Mouse (Mus musculus) cerebellum, adult (tissue): ENCODE data around the gene Serac1.
"Not testable (repeated sequence)": the region's sequence is repeated elsewhere in the genome, so short reads cannot be mapped to it uniquely, and the experiment has no call there.

Experiments
- ATAC-seq: cut with Nextera tagmentation; 2 replicates; pipeline ENCODE4 v1.9.2; 2017; ENCODE audit warnings: mild to moderate bottlenecking, moderate library complexity, mixed read lengths; ENCODE audit not compliant: insufficient number of reproducible peaks, low FRiP score, low TSS enrichment

Serac1 gene

DNA sequence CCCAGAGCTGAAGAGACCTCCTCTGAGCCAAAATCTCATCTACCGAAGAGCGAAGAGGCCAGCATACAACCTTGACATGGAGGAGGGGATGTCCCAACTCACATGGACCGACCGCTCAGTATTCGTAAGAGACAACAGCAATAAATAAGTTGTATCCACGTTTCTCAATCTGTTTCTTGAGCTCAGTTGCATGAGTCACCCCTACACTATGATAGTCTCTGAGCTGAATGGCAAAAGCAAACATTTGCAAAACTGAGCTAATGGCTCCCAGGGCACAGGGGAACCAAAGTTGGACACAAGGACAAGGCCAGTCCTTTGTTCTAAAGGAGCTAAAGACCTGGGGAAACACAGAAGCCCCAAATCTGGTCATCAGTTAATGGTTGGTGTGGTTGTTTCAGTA lies 9.7 kb downstream of the Serac1 start:
- no peak for ATAC-seq

DNA sequence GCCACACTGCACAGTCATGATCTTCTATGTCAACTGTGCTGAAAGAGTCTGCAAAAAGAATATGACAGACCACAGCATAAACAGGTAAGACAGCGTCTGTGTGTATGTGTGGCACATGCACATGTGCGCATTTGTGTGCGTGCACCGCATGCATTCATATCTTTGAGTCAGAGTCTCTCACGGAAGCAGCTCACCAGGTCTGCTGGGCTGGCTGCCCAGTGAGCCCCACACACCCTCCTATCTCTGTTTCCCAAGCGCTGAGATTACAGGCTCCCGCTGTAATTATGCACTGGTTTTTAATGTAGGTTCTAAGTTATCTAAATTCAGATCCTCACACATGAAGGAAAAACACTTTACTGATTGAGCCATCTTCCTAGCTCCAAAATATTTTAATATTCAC lies 11.9 kb downstream of the Serac1 start:
- no peak for ATAC-seq

DNA sequence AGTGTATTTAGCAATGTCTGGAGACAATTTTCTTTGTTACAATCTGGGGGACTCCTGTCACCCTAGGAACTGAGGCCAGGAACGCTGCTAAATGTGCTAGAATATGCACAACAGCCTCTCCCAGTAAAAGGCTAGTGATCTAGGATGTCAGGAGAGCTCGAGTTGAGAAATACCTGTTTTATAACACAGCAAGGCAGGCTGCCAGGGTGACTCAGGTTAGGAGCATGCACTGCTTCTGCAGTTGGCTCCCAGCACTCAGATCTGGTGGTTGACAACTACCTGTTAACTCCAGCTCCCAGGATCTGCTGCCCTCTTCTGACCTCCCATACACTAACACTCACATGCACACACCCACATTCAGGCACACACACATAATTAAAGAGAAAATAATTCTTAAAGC lies 13.5 kb downstream of the Serac1 start:
- no peak for ATAC-seq

DNA sequence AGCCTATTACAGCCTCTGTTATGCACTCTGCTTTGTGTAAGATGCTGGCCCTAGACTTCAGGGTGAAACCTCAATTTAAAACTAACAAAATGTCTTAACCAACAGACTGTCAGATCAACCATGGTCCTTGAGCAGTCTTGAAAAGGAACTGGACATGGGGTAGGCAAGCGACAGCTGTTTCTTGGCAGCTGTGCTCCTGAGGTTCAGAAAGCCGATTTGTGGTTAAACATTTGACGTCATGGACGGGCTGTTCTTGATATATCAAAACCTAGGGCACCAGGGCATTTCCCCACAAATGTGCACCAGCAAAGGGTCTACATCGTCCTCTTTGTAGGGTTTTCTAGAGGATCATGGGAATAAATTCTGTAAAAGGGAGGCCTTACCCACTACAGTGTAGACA lies 16.0 kb downstream of the Serac1 start:
- no peak for ATAC-seq

- no peak for ATAC-seq
Measured at GRCm38 (mm10) chr17:6062793-6063192, 16.7 kb downstream of the Serac1 start.

- ATAC-seq, result no peak
Measured at GRCm38 (mm10) chr17:6054934-6055355, 24.6 kb downstream of the Serac1 start.

DNA sequence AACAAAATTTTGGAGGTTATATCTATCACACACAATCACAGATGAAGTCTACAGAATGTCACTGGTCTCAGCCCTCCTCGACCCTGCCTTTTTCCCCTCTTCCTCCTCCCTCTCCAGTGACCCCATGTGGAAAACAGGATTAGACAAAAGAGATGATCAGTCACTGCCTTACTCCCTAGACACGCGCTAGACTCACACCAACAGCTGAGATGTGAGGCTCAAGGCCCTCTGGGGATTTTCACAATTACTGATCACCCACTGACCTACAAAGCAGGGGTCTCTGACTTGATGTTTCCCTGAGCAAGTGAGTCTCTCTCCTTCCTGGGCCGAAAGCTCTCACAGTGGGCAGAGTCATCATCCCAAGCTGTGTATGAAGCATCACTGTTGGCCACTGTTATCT lies 26.7 kb downstream of the Serac1 start:
- no peak for ATAC-seq

GRCm38 (mm10) chr17:6037507-6037906 lies 42.0 kb downstream of the Serac1 start:
- no peak for ATAC-seq

- ATAC-seq, result no peak
Measured at GRCm38 (mm10) chr17:6036872-6037271, 42.7 kb downstream of the Serac1 start.

DNA sequence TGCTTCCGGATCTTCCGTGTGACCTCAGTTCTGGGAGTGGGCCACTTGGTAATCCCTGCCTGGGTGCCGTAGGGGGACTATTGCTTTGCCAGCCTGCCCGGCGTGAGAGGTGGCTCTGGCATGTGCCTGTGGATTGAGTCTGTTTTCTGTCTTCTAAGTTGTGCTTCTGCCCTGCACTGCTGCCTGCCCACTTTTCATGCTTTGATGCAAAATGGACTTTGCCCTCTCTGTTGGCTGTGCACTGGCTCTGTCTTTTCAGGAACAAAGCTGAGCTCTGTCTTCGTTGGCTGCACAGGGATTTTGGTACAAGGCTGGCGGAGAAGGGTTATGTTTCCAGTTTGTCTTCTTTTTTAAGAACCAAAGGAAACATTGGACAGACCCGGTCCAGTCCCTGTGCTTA lies 43.1 kb downstream of the Serac1 start:
- no peak for ATAC-seq

GRCm38 (mm10) chr17:6035661-6036060 lies 43.9 kb downstream of the Serac1 start:
- ATAC-seq, result no peak

- ATAC-seq, result no peak
Measured at GRCm38 (mm10) chr17:6025831-6026230, 53.7 kb downstream of the Serac1 start.

DNA sequence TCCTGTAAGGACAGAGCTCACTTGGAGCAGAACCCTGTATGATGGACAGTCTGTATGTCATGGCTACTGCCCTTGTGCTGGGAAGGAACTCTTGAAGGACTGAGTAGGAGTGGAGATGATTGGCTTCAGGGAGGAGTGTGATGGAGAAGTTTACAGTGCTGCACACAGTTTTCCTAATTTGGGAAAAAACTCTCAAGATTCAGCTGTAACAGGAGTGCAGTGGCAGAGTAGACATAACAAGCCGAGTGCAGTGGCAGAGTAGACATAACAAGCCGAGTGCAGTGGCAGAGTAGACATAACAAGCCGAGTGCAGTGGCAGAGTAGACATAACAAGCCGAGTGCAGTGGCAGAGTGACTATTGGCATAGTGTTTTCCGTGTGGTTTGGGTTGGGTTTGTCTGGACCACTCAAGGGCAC lies 58.2 kb downstream of the Serac1 start:
- ATAC-seq, result not testable (repeated sequence)

DNA sequence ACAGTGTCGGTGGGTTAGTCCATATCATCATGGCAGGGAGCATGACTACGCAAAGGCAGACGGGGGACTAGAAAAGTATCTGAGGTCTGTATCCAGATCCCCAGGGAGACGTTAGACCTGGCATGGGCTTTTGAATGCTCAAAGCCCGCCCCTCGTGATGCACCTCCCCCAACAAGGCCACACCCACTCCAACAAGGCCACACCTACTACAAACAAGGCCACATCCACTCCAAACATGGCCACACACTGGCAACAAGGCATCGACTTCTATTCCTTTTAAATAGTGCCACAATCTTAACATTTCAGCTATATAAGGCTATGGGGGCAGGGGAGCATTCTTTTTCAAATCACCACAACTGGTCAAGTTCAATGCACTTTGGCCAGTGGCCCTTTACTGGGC lies 58.9 kb downstream of the Serac1 start:
- ATAC-seq, result no peak

- ATAC-seq, result 0 out of 2 replicates have a peak, but pooled peaks have one; percentile 52
Measured at GRCm38 (mm10) chr17:6019776-6020175, 59.8 kb downstream of the Serac1 start.

DNA sequence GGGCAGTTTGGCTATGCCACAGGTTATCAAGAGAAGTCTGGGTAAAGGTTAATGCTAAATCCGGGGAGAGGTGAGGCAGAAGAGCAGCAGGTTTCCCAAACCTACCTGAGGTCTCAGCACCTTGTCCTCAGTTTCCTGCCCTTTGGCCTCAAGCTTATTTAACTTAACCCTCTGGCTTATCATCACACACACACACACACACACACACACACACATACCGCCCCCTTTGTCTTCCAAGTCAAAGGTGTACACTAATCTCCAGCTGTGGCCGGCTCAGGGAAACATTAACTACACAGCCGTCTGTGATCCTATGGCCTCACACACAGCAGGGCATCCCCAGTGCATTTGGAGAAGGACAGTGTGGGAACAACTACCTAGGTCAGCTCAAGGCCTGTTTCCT lies 61.2 kb downstream of the Serac1 start:
- no peak for ATAC-seq

- no peak for ATAC-seq
Measured at GRCm38 (mm10) chr17:6017268-6017667, 62.3 kb downstream of the Serac1 start.

DNA sequence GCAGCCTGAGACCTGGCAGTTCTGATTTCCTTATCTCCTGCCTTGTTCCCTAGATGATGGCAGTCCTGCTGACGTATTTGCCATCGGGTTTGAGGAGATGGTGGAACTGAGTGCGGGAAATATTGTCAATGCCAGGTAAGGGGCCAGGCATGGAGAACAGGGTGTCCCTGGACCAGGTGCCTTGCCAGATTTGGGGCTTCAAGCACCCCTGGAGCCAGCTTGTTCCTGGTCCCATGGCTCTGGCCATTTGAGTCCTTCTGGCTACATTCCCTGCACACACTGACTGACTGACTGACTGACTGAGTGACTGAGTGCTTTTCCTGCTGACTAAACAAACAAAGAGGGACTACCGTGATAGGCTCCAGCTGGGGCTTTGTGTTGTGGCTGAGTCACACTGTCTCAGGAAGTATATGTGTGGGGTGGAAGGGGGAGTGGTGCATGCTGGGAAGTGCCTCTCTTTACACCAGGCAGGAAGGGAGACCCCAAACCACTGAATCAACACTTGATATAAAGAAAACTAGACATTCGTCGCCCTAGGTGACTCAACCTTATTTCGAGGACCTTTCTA lies 63.2 kb downstream of the Serac1 start:
- no peak for ATAC-seq

DNA sequence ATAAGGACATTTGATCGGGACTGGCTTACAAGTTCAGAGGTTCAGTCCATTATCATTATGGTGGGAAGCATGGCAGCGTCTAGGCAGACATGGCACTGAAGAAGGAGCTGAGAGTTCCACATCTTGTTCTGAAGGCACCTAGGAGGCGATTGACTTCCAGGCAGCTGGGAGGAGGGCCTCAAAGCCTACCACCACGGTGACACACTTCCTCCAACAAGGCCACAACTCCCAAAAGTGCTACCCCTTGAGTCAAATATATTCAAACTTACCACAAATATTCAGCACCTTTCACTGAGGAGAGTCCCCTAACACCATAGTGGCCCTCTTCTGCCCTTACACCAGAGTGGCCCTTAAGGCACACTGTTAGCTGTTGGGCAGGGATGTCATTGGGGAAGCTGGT lies 64.6 kb downstream of the Serac1 start:
- no peak for ATAC-seq

- no peak for ATAC-seq
Measured at GRCm38 (mm10) chr17:6013079-6013478, 66.5 kb downstream of the Serac1 start.

DNA sequence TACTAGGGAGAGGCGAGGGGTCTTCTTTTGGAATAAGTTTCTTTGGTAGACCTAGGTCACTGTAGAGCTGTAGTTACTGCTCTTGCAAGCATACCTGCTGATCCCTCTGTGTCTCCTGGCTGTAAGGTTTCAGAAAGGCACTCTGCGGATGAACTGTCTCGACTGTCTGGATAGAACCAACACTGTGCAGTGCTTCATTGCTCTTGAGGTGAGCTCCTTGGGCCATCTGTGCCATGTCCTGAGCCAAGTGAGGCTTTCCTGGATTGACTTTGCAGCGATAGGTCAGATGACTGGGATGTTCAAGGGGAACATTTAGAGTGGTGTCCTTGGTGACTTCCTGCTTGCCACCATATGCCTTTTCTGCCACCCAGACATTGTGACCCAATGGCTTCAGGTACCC lies 69.9 kb downstream of the Serac1 start:
- ATAC-seq, result peak; percentile 62; the same call in 1 of the 2 replicates

- no peak for ATAC-seq
Measured at GRCm38 (mm10) chr17:6008590-6008989, 71.0 kb downstream of the Serac1 start.

- no peak for ATAC-seq
Measured at GRCm38 (mm10) chr17:6007902-6008301, 71.6 kb downstream of the Serac1 start.
